Mouse (Mus musculus) kidney, postnatal 4 days (tissue): ENCODE measurements at regions not wholly inside any gene's neighbourhood (a gene's known extent, or its start where the extent isn't known, plus 50 kb on each side); places are given as distances from the start of the nearest gene placed in this dataset.

Experiments used
- DNase-seq, 2 experiments: peaks; one replicate each; pipeline ENCODE4 v3.0.0; 2021; ENCODE audit warnings: mixed read lengths in 2 of 2

- DNase-seq = no peak
These were observed 392.1 kb upstream of the Dcn start for GRCm38 (mm10) chr10:97087286-97087685.

GRCm38 (mm10) chr10:97090254-97090653, 389.2 kb upstream of the Dcn start:
- no peak for DNase-seq

GRCm38 (mm10) chr10:97093886-97094285, 385.5 kb upstream of the Dcn start:
- no peak for DNase-seq

- DNase-seq = no peak
These were observed 364.9 kb upstream of the Dcn start for GRCm38 (mm10) chr10:97114501-97114900.

GRCm38 (mm10) chr10:97122693-97123092, 356.7 kb upstream of the Dcn start:
- DNase-seq = no peak

- DNase-seq = peak; percentile 12 to 19
These were observed 337.8 kb upstream of the Dcn start for GRCm38 (mm10) chr10:97141561-97141960.

GRCm38 (mm10) chr10:97158561-97159395, 320.6 kb upstream of the Dcn start:
- peak; percentile 10 to 13 for DNase-seq

- no peak for DNase-seq
These were observed 320.0 kb upstream of the Dcn start for GRCm38 (mm10) chr10:97159396-97159760.

- DNase-seq = no peak
These were observed 319.4 kb upstream of the Dcn start for GRCm38 (mm10) chr10:97159831-97160575.

- no peak for DNase-seq
These were observed 318.5 kb upstream of the Dcn start for GRCm38 (mm10) chr10:97160892-97161291.

GRCm38 (mm10) chr10:97178468-97178867, 300.9 kb upstream of the Dcn start:
- no peak for DNase-seq

GRCm38 (mm10) chr10:97189696-97190095, 289.7 kb upstream of the Dcn start:
- DNase-seq = no peak

GRCm38 (mm10) chr10:97211238-97211695, 268.1 kb upstream of the Dcn start:
- DNase-seq = no peak

GRCm38 (mm10) chr10:97211785-97212398, 267.5 kb upstream of the Dcn start:
- no peak for DNase-seq

GRCm38 (mm10) chr10:97219474-97219873, 259.9 kb upstream of the Dcn start:
- peak; percentile 7 to 12 for DNase-seq

GRCm38 (mm10) chr10:97220431-97220830, 259.0 kb upstream of the Dcn start:
- DNase-seq = no peak

- no peak for DNase-seq
These were observed 243.8 kb upstream of the Dcn start for GRCm38 (mm10) chr10:97235631-97236030.

- no peak for DNase-seq
These were observed 237.9 kb upstream of the Dcn start for GRCm38 (mm10) chr10:97241476-97241875.

- no peak for DNase-seq
These were observed 233.7 kb upstream of the Dcn start for GRCm38 (mm10) chr10:97245674-97246073.

- no peak for DNase-seq
These were observed 230.9 kb upstream of the Dcn start for GRCm38 (mm10) chr10:97248522-97248921.

- DNase-seq = no peak
These were observed 229.6 kb upstream of the Dcn start for GRCm38 (mm10) chr10:97249760-97250159.

- no peak for DNase-seq
These were observed 229.2 kb upstream of the Dcn start for GRCm38 (mm10) chr10:97250167-97250566.

- peak; percentile 4 to 6 for DNase-seq
These were observed 213.4 kb upstream of the Dcn start for GRCm38 (mm10) chr10:97265959-97266517.
